Mouse (Mus musculus) C2C12 (cell line): Measurements from ENCODE around the gene Cend1. TPM values are rescaled to one million over a fixed set of nuclear protein-coding genes. Genes with fewer than 3 reads are reported as not detected.
A peak's percentile ranks its signal among the peaks of the same experiment; 100 is the strongest.

Experiments
- H3K27me3 ChIP-seq: one replicate; pipeline ENCODE4 v1.6.1; 2011; ENCODE audit not compliant: control insufficient read depth, insufficient read depth, insufficient read length
- H3K36me3 ChIP-seq: one replicate; pipeline ENCODE4 v1.6.1; 2011; ENCODE audit not compliant: control insufficient read depth, insufficient read depth
- H3K4me3 ChIP-seq: one replicate; pipeline ENCODE4 v1.5.1; 2011; ENCODE audit warnings: mild to moderate bottlenecking, control low read depth; ENCODE audit not compliant: poor library complexity, insufficient read depth, severe bottlenecking
- H3K79me2 ChIP-seq: one replicate; pipeline ENCODE4 v1.6.1; 2011; ENCODE audit not compliant: control insufficient read depth, insufficient read depth
- H3K79me3 ChIP-seq: one replicate; pipeline ENCODE4 v1.6.1; 2011; ENCODE audit warnings: low read depth, control low read depth
- H3ac ChIP-seq: one replicate; pipeline ENCODE3; 2011; ENCODE audit warnings: low read depth; ENCODE audit not compliant: control insufficient read depth, insufficient read length
- CEBPB ChIP-seq: IDR thresholded peaks from one replicate; pipeline ENCODE4 v1.6.1; 2011; ENCODE audit warnings: low read depth, mild to moderate bottlenecking, control low read depth, moderate library complexity
- CTCF ChIP-seq: IDR thresholded peaks from one replicate; pipeline ENCODE4 v1.5.1; 2011; ENCODE audit not compliant: control insufficient read depth, insufficient read depth, insufficient read length
- FOSL1 ChIP-seq: IDR thresholded peaks from one replicate; pipeline ENCODE4 v1.8.0; 2011; ENCODE audit warnings: mild to moderate bottlenecking, low read length; ENCODE audit not compliant: poor library complexity, insufficient read depth, severe bottlenecking
- MAX ChIP-seq: IDR thresholded peaks from one replicate; pipeline ENCODE4 v1.6.1; 2011; ENCODE audit warnings: mild to moderate bottlenecking, control low read depth
- MYOD1 ChIP-seq: IDR thresholded peaks from one replicate; pipeline ENCODE4 v1.6.1; 2011; ENCODE audit warnings: low read depth; ENCODE audit not compliant: control insufficient read depth, insufficient read length
- MYOG ChIP-seq: IDR thresholded peaks from one replicate; pipeline ENCODE4 v1.6.1; 2011; ENCODE audit not compliant: control insufficient read depth, insufficient read length; ENCODE audit errors: extremely low read depth
- USF1 ChIP-seq: IDR thresholded peaks from one replicate; pipeline ENCODE4 v1.6.1; 2011; ENCODE audit warnings: low read depth, mild to moderate bottlenecking, control low read depth, moderate library complexity
- polyA plus RNA-seq: library from polyadenylated mRNA; unstranded; fragments of >200 nt; fragmentation: generic; extraction: Trizol; gene quantifications from one replicate; pipeline ENCODE4 v1.2.1, GENCODE M21; 2012; ENCODE audit warnings: missing spikeins

The Cend1 gene
- polyA plus RNA-seq, 1 experiment, result 2.4 TPM

DNA sequence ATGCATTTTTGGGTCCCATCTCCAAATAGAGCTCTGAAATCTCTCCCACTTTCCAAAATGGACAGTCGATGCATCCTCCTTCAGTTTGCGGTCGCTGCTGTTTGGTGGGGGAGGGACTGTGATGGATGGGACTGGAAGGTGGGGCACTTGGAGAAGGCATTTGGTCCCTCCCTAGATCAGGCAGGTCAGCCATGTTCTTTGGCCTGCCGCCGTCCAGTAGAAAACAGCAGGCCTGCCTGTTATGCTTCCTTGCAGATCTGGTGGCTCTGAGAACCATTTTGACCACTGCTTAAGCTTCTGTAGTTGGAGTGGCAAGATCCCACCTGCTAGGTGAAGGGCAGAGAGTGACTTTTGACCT lies 38.9 kb upstream of the Cend1 start:
- H3K36me3 ChIP-seq, result peaks cover 33% of the 10 kb centered on the region
- H3ac ChIP-seq, result peak overlapping the region; percentile 44
- peaks cover 62% of the 10 kb centered on the region for H3K79me2 ChIP-seq
- peaks cover 27% of the 10 kb centered on the region for H3K79me3 ChIP-seq
- peak overlapping the region; percentile 69 for H3K4me3 ChIP-seq
- TF ChIP-seq USF1 (no peak), MAX (no peak), CTCF (no peak)
- H3K27me3 ChIP-seq, result no peaks in the 10 kb centered on the region

DNA sequence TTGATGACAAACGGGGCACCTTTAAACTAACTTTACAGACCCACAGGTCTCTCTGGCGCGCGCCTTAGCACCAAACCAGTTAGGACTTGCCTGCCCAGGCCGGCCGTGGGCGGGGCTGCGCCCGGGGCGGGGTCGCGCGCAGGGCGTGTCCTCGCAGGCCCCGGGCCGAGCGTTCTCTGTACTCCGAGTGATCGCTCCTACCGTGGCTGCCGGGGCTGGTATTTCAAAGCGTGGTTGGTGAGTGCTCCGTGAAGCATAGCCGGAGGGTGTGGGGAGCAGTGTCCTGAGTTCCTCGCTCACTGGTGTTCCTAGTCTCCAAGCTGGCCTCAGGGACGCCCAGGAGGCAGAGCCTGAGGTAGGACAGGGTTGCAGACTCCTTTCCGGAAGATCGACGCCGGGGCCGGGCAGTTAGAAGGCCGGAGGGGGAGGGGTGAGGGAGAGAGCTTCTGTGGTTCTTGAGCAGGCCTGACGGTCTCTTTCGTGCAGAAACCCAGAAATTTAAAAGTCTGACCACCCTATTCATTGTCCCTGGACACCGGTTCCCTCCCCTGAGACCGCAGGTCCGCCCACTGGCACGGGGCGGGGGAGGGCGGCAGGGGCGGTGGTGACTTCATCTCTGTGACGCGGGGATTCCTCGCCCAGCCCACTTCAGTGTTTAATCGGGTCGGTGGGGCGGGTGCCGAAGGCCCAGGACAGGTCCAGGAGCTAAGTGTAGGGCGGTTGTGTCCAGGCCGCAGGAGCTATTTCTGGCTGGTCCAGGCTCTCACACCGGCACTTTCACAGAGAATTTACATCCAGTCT lies 38.1 kb upstream of the Cend1 start, which contains the start of gene Cd151:
Cd151 (plus strand) TSS at position 163 of the 801 bp plus-strand sequence.
- Histone ChIP-seq H3ac (peak within 1 kb of the TSS; percentile 97), H3K4me3 (peak within 1 kb of the TSS; percentile 69), H3K79me3 (peaks cover 22% of the 10 kb centered on the region), H3K36me3 (peaks cover 27% of the 10 kb centered on the region), H3K79me2 (peaks cover 55% of the 10 kb centered on the region), H3K27me3 (no peaks in the 10 kb centered on the region)
- peak; percentile 29 for TF ChIP-seq MAX
- no peak for TF ChIP-seq CEBPB

GRCm38 (mm10) chr7:141466607-141467148 lies 37.4 kb upstream of the Cend1 start:
- TF ChIP-seq FOSL1, result no peak
- no peak for TF ChIP-seq CTCF
- TF ChIP-seq USF1, result no peak
- TF ChIP-seq MYOG, result no peak
- TF ChIP-seq MYOD1, result no peak
- no peak for TF ChIP-seq CEBPB
- no peak for TF ChIP-seq MAX
- peaks cover 21% of the 10 kb centered on the region for H3K36me3 ChIP-seq
- peaks cover 51% of the 10 kb centered on the region for H3K79me2 ChIP-seq
- peaks cover 22% of the 10 kb centered on the region for H3K79me3 ChIP-seq
- peak overlapping the region; percentile 53 for H3ac ChIP-seq
- no peaks in the 10 kb centered on the region for H3K27me3 ChIP-seq
- H3K4me3 ChIP-seq, result peak overlapping the region; percentile 69

- peaks cover 14% of the 10 kb centered on the region for H3K36me3 ChIP-seq
- no peak for TF ChIP-seq FOSL1
- no peak for TF ChIP-seq MYOG
- TF ChIP-seq MAX, result no peak
- TF ChIP-seq CEBPB, result no peak
- TF ChIP-seq CTCF, result no peak
- no peak for TF ChIP-seq MYOD1
- TF ChIP-seq USF1, result no peak
- no peaks in the 10 kb centered on the region for H3K27me3 ChIP-seq
- H3K79me2 ChIP-seq, result peaks cover 44% of the 10 kb centered on the region
- H3K79me3 ChIP-seq, result peaks cover 20% of the 10 kb centered on the region
- H3K4me3 ChIP-seq, result no peak overlapping the region
- H3ac ChIP-seq, result peak overlapping the region; percentile 5
Observed at GRCm38 (mm10) chr7:141466045-141466394, 36.7 kb upstream of the Cend1 start.

- H3K4me3 ChIP-seq, result no peak overlapping the region
- peaks cover 9% of the 10 kb centered on the region for H3K36me3 ChIP-seq
- peaks cover 15% of the 10 kb centered on the region for H3K79me3 ChIP-seq
- no peak for TF ChIP-seq CEBPB
- TF ChIP-seq FOSL1, result no peak
- TF ChIP-seq MYOD1, result no peak
- no peak for TF ChIP-seq USF1
- TF ChIP-seq MAX, result no peak
- no peak for TF ChIP-seq CTCF
- no peak for TF ChIP-seq MYOG
- H3K79me2 ChIP-seq, result peaks cover 39% of the 10 kb centered on the region
- no peaks in the 10 kb centered on the region for H3K27me3 ChIP-seq
- H3ac ChIP-seq, result peak overlapping the region; percentile 5
Observed at GRCm38 (mm10) chr7:141465388-141466044, 36.2 kb upstream of the Cend1 start.
